Mouse (Mus musculus) spleen, postnatal 0 days (tissue): ENCODE data around the gene Zswim5. TPM values are rescaled to one million over a fixed set of nuclear protein-coding genes. Genes with fewer than 3 reads are reported as not detected.

Source experiments
- polyA plus RNA-seq: library from polyadenylated mRNA; unstranded; fragments of >200 nt; fragmentation: Nextera tagmentation; extraction: Ambion mirVana; gene quantifications from 2 replicates; pipeline ENCODE4 v1.2.1, GENCODE M21; 2015

Gene Zswim5
- 0.06 and 0.10 TPM in 2 replicates for polyA plus RNA-seq

GRCm38 (mm10) chr4:116876995-116877728, at the start of gene Zswim5:
Gene Zswim5 (plus strand): TSS chr4:116877376.

GRCm38 (mm10) chr4:116993672-116994621, 116.8 kb downstream of the Zswim5 start, which contains the start of gene Urod:
Gene Urod (minus strand): TSS chr4:116994413.

GRCm38 (mm10) chr4:116995131-116995797, 118.1 kb downstream of the Zswim5 start, which contains the start of gene Hectd3:
Gene Hectd3 (plus strand): TSS chr4:116995317.

GRCm38 (mm10) chr4:117019206-117020134, 142.3 kb downstream of the Zswim5 start, which contains the start of gene Eif2b3:
Gene Eif2b3 (plus strand): TSS chr4:117019402.

Other genes with a start within 250 kb of the Zswim5 start
- 83.2 and 97.0 TPM in 2 replicates for gene Nasp, start 249.4 kb upstream of the Zswim5 start, polyA plus RNA-seq
- gene Akr1a1, start 225.7 kb upstream of the Zswim5 start, polyA plus RNA-seq: 323 and 372 TPM in 2 replicates
- gene Prdx1, start 191.8 kb upstream of the Zswim5 start, polyA plus RNA-seq: 588 and 627 TPM in 2 replicates
- 9.2 and 10.0 TPM in 2 replicates for gene Mmachc, start 169.0 kb upstream of the Zswim5 start, polyA plus RNA-seq
- gene Ccdc163, start 168.9 kb upstream of the Zswim5 start, polyA plus RNA-seq: 12.8 and 14.7 TPM in 2 replicates
- 2.9 and 4.4 TPM in 2 replicates for gene Tesk2, start 156.4 kb upstream of the Zswim5 start, polyA plus RNA-seq
- gene Toe1, start 69.7 kb upstream of the Zswim5 start, polyA plus RNA-seq: 18.5 and 20.7 TPM in 2 replicates
- 4.3 and 4.6 TPM in 2 replicates for gene Mutyh, start 69.7 kb upstream of the Zswim5 start, polyA plus RNA-seq
- 0.41 and 0.42 TPM in 2 replicates for gene Hpdl, start 55.7 kb upstream of the Zswim5 start, polyA plus RNA-seq
- 523 and 599 TPM in 2 replicates for gene Urod, start 117.0 kb downstream of the Zswim5 start, polyA plus RNA-seq
- gene Hectd3, start 117.9 kb downstream of the Zswim5 start, polyA plus RNA-seq: 6.7 and 7.3 TPM in 2 replicates
- 30.1 and 34.1 TPM in 2 replicates for gene Eif2b3, start 142.0 kb downstream of the Zswim5 start, polyA plus RNA-seq
- gene Ptch2, start 218.7 kb downstream of the Zswim5 start, polyA plus RNA-seq: 0.72 and 1.4 TPM in 2 replicates
- gene Btbd19, start 248.3 kb downstream of the Zswim5 start, polyA plus RNA-seq: 6.3 and 7.6 TPM in 2 replicates
- gene Tctex1d4, start 249.4 kb downstream of the Zswim5 start, polyA plus RNA-seq: 0.25 and 0.36 TPM in 2 replicates